Mouse (Mus musculus): ENCODE results near the gene Rcsd1. TPM values are rescaled to one million over a fixed set of nuclear protein-coding genes. Genes with fewer than 3 reads are reported as not detected.

The Rcsd1 gene
- polyA plus RNA-seq, 1 experiment from 2014 or later, result 13.9 TPM

DNA sequence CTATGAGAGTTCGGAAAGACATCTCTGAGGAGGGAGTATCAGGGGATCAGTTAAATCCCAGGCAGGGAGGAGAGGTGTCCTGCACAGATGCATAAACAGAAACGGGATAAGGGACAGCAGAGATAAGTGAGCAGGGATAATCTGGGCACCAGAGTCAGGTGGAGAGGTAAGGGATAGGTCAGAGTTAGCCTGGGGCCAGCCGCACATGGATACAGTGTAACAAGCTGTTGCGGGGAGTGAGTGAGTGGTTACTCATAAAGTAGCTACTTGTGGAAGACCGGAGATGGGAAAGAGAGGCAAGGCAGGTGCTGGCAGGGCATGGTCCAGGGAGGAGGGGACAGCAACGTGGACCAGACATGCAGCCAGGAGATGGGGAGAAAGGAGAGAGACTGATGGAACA is 39.5 kb downstream of the Rcsd1 start:
- no peaks in the 10 kb centered on the region for H3K27me3 ChIP-seq
- H3K36me3 ChIP-seq, result no peaks in the 10 kb centered on the region
- H3K27ac ChIP-seq, result no peak overlapping the region
- 66% methylated on average over 6 of the region's 6 CpGs for WGBS
- no peak overlapping the region for H3K9ac ChIP-seq
- H3K9me3 ChIP-seq, result no peaks in the 10 kb centered on the region
- ATAC-seq (ENCODE audit: insufficient number of reproducible peaks, insufficient read depth, low FRiP score, low TSS enrichment, low read depth), result no peak
- H3K4me1 ChIP-seq, result no peaks in the 10 kb centered on the region
- H3K4me3 ChIP-seq, result no peak overlapping the region
- no peak overlapping the region for H3K4me2 ChIP-seq

DNA sequence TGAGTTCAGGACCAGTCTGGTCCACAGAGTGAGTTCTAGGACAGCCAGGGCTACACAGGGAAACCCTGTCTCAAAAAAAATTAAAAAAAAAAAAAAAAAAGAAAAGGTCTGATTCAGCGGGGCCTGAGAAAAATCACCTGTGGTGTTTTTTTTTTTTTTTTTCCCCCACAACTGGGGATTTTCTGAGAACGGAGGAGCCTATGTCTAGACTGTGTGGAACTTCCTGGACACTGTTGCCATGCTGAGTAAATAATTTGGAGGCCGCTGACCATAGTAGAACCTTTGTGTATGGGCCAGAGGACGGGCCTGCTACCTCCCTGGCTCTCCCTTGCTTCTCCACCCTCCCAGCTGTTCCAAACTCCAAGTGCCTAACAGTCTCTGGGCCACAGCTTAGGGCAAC is 40.7 kb downstream of the Rcsd1 start:
- H3K27me3 ChIP-seq, result no peaks in the 10 kb centered on the region
- H3K27ac ChIP-seq, result no peak overlapping the region
- no peaks in the 10 kb centered on the region for H3K36me3 ChIP-seq
- no peak overlapping the region for H3K9ac ChIP-seq
- no peaks in the 10 kb centered on the region for H3K4me1 ChIP-seq
- no peaks in the 10 kb centered on the region for H3K9me3 ChIP-seq
- no peak overlapping the region for H3K4me3 ChIP-seq
- H3K4me2 ChIP-seq, result no peak overlapping the region
- 65% methylated on average over 4 of the region's 4 CpGs for WGBS
- no peak for ATAC-seq (ENCODE audit: insufficient number of reproducible peaks, insufficient read depth, low FRiP score, low TSS enrichment, low read depth)

DNA sequence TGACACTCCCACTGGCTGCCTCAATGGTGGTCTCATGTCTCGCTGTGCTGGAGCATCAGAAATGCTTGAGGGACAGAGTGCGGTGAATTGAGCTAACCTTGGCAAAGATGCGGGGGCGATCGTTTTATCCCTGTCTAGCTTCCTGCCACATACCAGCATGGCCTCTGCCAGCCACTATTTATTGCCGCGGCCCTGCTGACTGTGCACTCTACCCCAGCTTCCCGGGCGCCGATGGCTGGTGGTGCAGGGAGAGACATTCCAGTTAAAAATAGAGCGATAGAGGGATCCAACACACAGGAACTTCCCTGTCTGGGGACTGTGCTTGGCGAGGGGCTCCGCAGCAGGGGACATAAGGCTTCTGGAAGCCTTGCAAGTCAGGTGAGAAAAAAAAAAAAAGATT is 42.2 kb downstream of the Rcsd1 start:
- Histone ChIP-seq H3K4me1 (peaks cover 13% of the 10 kb centered on the region), H3K4me3 (no peak overlapping the region), H3K36me3 (no peaks in the 10 kb centered on the region), H3K9ac (no peak overlapping the region), H3K27me3 (no peaks in the 10 kb centered on the region), H3K9me3 (no peaks in the 10 kb centered on the region), H3K27ac (no peak overlapping the region), H3K4me2 (no peak overlapping the region)
- ATAC-seq (ENCODE audit: insufficient number of reproducible peaks, insufficient read depth, low FRiP score, low TSS enrichment, low read depth), result no peak
- 58% methylated on average over 13 of the region's 13 CpGs for WGBS

DNA sequence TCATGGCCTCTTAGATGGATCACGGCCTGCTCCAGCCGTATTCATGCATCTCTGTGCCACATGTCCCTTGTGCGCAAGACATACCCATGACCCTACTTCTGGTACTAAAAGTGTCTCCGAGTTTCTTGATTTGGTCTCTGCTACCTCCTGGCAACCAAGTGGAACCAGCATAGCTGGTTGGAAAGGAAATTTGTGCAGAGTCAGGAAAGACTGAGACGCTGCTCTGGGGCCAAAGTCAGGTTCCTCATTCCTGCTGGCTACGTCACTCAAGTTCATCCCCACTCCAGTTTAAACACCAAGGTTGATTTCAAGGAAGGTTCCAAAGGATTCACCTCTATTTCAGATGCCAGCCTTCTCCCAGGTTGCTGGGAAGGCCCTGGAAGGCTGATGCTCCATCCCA is 42.6 kb downstream of the Rcsd1 start:
- Histone ChIP-seq H3K4me1 (peaks cover 13% of the 10 kb centered on the region), H3K27me3 (no peaks in the 10 kb centered on the region), H3K9me3 (no peaks in the 10 kb centered on the region), H3K9ac (no peak overlapping the region), H3K4me2 (no peak overlapping the region), H3K4me3 (no peak overlapping the region), H3K36me3 (no peaks in the 10 kb centered on the region), H3K27ac (no peak overlapping the region)
- ATAC-seq (ENCODE audit: insufficient number of reproducible peaks, insufficient read depth, low FRiP score, low TSS enrichment, low read depth), result no peak
- WGBS, result 89% methylated on average over 6 of the region's 6 CpGs

DNA sequence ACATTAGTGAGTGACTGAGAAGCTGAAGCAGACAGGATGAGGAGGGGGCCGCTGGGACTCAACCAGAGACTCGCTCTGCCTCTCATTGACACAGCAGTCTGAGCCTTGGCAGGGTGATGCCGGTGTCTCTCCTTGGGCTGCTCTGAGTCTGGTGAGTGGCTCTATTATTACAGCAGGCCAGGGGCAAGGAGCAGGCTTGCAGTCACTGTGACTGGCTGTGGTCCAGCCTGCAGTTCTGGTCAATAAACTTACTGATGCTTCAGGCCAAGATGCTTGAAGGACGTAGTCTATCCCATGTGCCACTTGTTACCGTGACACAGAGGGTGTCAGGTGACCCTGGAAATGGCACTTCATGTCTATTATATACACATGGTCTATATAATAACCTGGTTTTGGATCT is 43.8 kb downstream of the Rcsd1 start:
- no peaks in the 10 kb centered on the region for H3K27me3 ChIP-seq
- H3K27ac ChIP-seq, result no peak overlapping the region
- WGBS, result 73% methylated on average over 5 of the region's 5 CpGs
- H3K36me3 ChIP-seq, result no peaks in the 10 kb centered on the region
- H3K9ac ChIP-seq, result no peak overlapping the region
- no peaks in the 10 kb centered on the region for H3K9me3 ChIP-seq
- H3K4me1 ChIP-seq, result peaks cover 13% of the 10 kb centered on the region
- ATAC-seq (ENCODE audit: insufficient number of reproducible peaks, insufficient read depth, low FRiP score, low TSS enrichment, low read depth), result no peak
- H3K4me2 ChIP-seq, result no peak overlapping the region
- H3K4me3 ChIP-seq, result no peak overlapping the region

DNA sequence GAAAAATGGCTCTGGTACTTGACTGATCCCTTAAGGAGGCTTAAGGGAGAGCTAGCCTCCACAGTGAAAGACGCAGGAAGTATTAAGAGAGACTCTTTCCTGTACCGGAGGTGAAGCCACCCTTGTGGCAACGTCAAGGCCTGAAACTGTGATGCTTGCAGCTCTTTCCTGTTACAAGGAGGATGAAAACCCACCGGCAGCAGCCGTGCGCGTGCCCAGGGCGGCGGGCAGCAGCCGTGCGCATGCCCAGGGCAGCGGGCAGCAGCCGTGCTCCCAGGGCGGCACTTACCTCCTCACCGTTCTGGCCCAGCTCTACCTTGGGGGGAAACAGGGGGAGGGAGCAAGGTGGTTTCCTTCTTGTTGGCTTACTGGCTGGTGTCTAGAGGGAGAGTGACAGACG is 46.3 kb downstream of the Rcsd1 start:
- Histone ChIP-seq H3K27me3 (no peaks in the 10 kb centered on the region), H3K27ac (no peak overlapping the region), H3K4me3 (no peak overlapping the region), H3K9ac (no peak overlapping the region), H3K4me1 (peaks cover 13% of the 10 kb centered on the region), H3K4me2 (no peak overlapping the region), H3K9me3 (no peaks in the 10 kb centered on the region), H3K36me3 (no peaks in the 10 kb centered on the region)
- 75% methylated on average over 16 of the region's 16 CpGs for WGBS
- no peak for ATAC-seq (ENCODE audit: insufficient number of reproducible peaks, insufficient read depth, low FRiP score, low TSS enrichment, low read depth)

DNA sequence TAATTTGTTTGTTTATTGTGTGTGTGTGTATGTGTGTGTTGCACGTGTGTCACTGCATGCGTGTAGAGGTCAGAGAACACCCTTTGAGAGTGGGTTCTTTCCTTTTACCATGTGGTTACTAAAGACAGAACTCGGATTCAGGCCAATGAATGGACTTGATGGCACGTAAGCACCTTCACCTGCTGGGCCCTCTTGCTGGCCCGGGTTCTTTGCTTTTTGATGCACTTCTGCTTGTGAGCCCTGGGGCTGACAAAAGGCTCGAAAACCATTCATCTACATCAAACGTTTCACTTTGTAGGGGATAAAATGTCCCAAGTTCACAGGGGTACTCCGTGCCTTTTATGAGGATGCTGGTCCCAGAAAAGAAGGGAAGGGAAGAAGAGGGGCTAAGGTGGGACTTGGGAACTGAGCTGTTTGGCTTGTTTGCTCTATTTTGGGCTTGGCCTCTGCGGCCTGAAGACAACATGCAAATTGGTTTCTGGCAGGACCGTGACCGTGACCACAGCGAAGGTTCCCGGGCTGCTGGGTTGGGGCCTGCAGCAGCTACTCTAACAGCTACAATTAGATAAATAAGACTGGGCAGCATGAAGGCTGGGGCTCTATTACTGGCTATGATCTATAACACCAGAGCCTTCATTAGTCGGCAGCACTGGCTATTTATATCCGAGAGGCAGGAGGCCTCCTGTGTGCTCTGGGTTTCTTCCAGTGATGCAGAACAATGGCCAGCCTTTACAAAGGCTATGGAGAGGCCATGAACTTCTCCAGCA is 46.9 kb downstream of the Rcsd1 start:
- Histone ChIP-seq H3K4me1 (peaks cover 13% of the 10 kb centered on the region), H3K4me3 (no peak overlapping the region), H3K27ac (no peak overlapping the region), H3K9me3 (no peaks in the 10 kb centered on the region), H3K9ac (no peak overlapping the region), H3K27me3 (no peaks in the 10 kb centered on the region), H3K4me2 (no peak overlapping the region), H3K36me3 (peaks cover 6% of the 10 kb centered on the region)
- WGBS, result 58% methylated on average over 15 of the region's 15 CpGs
- ATAC-seq (ENCODE audit: insufficient number of reproducible peaks, insufficient read depth, low FRiP score, low TSS enrichment, low read depth), result no peak

DNA sequence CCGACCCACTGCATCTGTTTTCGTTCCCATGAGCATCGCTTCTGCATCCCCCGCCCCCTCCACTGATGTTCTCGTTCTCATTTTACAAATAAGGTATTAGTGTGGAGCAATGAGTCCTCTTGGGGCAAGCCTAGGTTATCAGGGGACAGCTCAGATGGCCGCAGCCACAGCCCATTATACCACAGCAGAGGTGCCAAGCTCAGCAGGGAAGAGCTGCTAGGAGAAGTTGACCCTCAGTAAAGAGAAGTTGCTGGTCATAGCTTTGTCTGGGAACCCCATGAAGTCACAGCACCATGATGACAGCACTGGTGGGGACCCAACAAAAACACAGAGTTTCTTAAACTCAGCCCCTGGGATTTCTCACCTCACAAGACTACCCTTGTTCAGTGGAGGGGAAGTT is 47.8 kb downstream of the Rcsd1 start:
- H3K9me3 ChIP-seq, result no peaks in the 10 kb centered on the region
- H3K4me2 ChIP-seq, result no peak overlapping the region
- H3K27ac ChIP-seq, result no peak overlapping the region
- H3K4me1 ChIP-seq, result peaks cover 13% of the 10 kb centered on the region
- no peak for ATAC-seq (ENCODE audit: insufficient number of reproducible peaks, insufficient read depth, low FRiP score, low TSS enrichment, low read depth)
- H3K27me3 ChIP-seq, result no peaks in the 10 kb centered on the region
- 70% methylated on average over 6 of the region's 6 CpGs for WGBS
- H3K36me3 ChIP-seq, result peaks cover 11% of the 10 kb centered on the region
- H3K4me3 ChIP-seq, result no peak overlapping the region
- no peak overlapping the region for H3K9ac ChIP-seq

DNA sequence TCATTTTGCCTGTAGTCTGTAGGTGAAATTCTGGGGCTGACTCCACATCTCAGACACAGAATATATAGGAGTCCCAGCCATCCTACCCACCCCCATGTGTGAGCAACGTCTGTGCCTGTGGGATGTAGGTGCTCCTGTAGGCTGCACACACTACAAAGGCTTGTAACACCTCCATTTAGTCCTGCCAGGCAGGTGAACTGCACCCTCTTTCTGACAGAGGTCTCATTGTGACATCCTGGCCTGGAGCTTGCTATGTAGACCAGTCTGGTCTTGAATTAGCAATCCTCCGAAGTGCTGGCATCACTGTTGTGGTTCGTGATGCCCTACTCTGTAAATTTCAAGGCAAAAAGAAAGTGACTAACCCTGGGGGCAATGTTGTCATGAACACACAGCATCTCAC is 48.4 kb downstream of the Rcsd1 start:
- H3K27ac ChIP-seq, result no peak overlapping the region
- 42% methylated on average over 3 of the region's 3 CpGs for WGBS

DNA sequence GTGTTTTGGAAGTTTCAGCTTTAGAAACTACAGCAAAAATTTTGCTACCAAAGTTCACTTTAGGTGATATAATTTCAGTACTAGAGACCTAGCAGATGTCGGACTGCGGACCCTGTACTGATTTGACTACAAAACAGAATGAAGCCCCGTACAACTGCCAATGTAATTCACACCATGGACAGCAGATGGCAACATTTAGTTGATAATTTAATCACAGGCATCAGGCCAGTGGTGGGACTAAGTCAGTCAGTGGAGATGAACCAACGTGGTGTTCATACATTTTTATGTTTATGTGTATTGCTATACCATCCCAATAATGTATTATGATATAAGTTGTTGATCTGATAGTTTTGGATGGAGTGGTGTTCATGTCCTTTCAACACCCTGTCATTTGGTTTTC is 48.8 kb downstream of the Rcsd1 start:
- H3K4me3 ChIP-seq, result no peak overlapping the region
- H3K4me2 ChIP-seq, result no peak overlapping the region
- no peaks in the 10 kb centered on the region for H3K9me3 ChIP-seq
- H3K9ac ChIP-seq, result no peak overlapping the region
- ATAC-seq (ENCODE audit: insufficient number of reproducible peaks, insufficient read depth, low FRiP score, low TSS enrichment, low read depth), result no peak
- H3K27me3 ChIP-seq, result no peaks in the 10 kb centered on the region
- peaks cover 11% of the 10 kb centered on the region for H3K36me3 ChIP-seq
- H3K4me1 ChIP-seq, result peaks cover 13% of the 10 kb centered on the region
- 14% methylated on average over 4 of the region's 4 CpGs for WGBS
- no peak overlapping the region for H3K27ac ChIP-seq

More for the DNA sequence above, 48.4 kb downstream of the Rcsd1 start:
- Histone ChIP-seq H3K9me3 (no peaks in the 10 kb centered on the region), H3K27me3 (no peaks in the 10 kb centered on the region), H3K4me3 (no peak overlapping the region), H3K4me1 (peaks cover 13% of the 10 kb centered on the region), H3K9ac (no peak overlapping the region), H3K36me3 (peaks cover 11% of the 10 kb centered on the region), H3K4me2 (no peak overlapping the region)
- ATAC-seq (ENCODE audit: insufficient number of reproducible peaks, insufficient read depth, low FRiP score, low TSS enrichment, low read depth), result no peak

DNA sequence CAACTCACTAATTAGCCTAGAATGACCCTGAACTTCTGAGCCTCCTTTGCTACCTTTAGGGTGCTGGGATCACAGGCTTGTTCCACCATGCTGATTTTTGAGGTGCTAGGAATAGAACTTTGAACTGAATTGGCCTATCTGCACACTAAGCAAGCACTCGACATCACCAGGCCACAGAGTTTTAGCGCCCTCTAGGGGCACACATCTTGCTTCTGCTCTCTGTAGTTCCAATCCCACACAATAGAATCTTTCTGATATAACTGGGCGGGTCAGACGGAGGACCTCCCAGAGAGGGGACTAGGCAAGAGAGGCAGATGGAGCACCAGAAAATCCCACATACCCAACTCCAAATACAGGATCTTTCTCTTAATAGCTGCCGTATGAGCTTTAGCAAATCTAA is 51.0 kb downstream of the Rcsd1 start:
- Histone ChIP-seq H3K4me3 (no peak overlapping the region), H3K4me2 (no peak overlapping the region), H3K27me3 (no peaks in the 10 kb centered on the region), H3K9ac (no peak overlapping the region), H3K9me3 (no peaks in the 10 kb centered on the region), H3K36me3 (peaks cover 11% of the 10 kb centered on the region), H3K4me1 (peaks cover 12% of the 10 kb centered on the region), H3K27ac (no peak overlapping the region)
- ATAC-seq (ENCODE audit: insufficient number of reproducible peaks, insufficient read depth, low FRiP score, low TSS enrichment, low read depth), result no peak
- 32% methylated on average over 5 of the region's 5 CpGs for WGBS

DNA sequence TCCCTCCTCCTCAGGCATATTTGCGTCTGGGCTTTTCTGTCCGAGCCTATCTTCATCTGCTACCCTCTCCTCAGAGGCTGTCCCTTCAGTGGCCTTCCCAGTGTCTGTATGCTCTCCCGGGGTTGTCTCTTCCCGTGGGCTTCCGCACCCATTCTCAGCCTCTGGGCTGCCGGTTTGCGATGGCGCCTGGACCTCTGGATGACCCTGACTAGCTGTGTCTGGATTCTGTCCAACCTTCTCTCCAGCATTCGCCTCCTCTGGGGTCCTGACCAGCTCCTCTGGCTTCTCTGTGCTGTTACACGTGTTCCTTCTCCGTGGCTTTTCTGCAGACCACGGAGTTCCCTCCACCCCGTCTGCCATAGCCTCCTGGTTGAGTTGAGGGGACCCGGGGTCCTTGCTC is 54.1 kb downstream of the Rcsd1 start:
- H3K36me3 ChIP-seq, result peaks cover 11% of the 10 kb centered on the region
- no peak overlapping the region for H3K27ac ChIP-seq
- H3K9me3 ChIP-seq, result no peaks in the 10 kb centered on the region
- no peak for ATAC-seq (ENCODE audit: insufficient number of reproducible peaks, insufficient read depth, low FRiP score, low TSS enrichment, low read depth)
- no peaks in the 10 kb centered on the region for H3K27me3 ChIP-seq
- no peak overlapping the region for H3K9ac ChIP-seq
- no peak overlapping the region for H3K4me3 ChIP-seq
- H3K4me1 ChIP-seq, result no peaks in the 10 kb centered on the region
- 83% methylated on average over 14 of the region's 14 CpGs for WGBS
- no peak overlapping the region for H3K4me2 ChIP-seq
